Mouse (Mus musculus) spleen, adult 2 months (tissue): ENCODE data around the gene Atp8b5.

Experiments used
- CTCF ChIP-seq: fragments of 200-500 bp; IDR thresholded peaks from 2 replicates; pipeline ENCODE4 v1.5.1; 2011; ENCODE audit warnings: mild to moderate bottlenecking, inconsistent platforms; ENCODE audit not compliant: insufficient read depth, insufficient read length, insufficient replicate concordance; ENCODE audit errors: extremely low read depth
- POLR2A ChIP-seq: fragments of 200-500 bp; IDR thresholded peaks from 2 replicates; pipeline ENCODE4 v1.6.1; 2011; ENCODE audit warnings: low read depth, low read length, inconsistent platforms

DNA sequence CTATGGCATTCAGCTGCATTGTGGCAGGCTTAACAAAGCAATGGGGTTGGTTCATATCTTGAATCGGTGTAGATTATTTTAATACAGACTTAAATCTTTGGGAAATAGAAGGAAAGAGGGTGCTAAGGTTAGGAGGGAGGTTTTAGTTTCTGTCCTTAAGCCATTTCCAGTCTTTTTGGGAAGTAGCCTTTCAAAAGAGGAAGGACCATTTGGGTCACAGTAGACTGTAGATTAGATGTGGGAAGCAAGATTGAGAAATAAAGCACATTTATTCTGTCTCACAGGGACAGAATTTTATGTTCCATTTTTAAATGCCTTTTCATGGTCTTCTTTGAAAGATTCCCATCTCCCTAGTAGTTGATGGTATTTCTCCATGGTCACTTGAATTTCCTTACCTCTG is 49.0 kb upstream of the Atp8b5 start:
- TF ChIP-seq POLR2A: no peak
- no peak for TF ChIP-seq CTCF
